Mouse (Mus musculus) megakaryocyte, adult 5-6 weeks (primary cell): ENCODE results near the gene Gm3500. TPM values are rescaled to one million over a fixed set of nuclear protein-coding genes. Genes with fewer than 3 reads are reported as not detected.
"Not testable (repeated sequence)": the region's sequence is repeated elsewhere in the genome, so short reads cannot be mapped to it uniquely, and the experiment has no call there.

Experiments used
- ATAC-seq: 2 replicates; pipeline ENCODE4 v1.8.0; 2016; ENCODE audit warnings: mild to moderate bottlenecking, inconsistent platforms; ENCODE audit not compliant: poor library complexity, severe bottlenecking
- total RNA-seq, 2 experiments: library from RNA; stranded (forward) in 1 of 2; stranded (reverse) in 1 of 2; fragments of 153-499, 151-499 nt in 1 of 2; fragments of 221-1000, 200-1000 nt in 1 of 2; gene quantifications; 2 replicates each; pipeline versions ENCODE4 v1.2.3 to v1.2.4; 2015 to 2017

Gm3500 gene
- not detected in 2 replicates for total RNA-seq (2015)
- total RNA-seq (2017): not detected in 2 replicates

DNA sequence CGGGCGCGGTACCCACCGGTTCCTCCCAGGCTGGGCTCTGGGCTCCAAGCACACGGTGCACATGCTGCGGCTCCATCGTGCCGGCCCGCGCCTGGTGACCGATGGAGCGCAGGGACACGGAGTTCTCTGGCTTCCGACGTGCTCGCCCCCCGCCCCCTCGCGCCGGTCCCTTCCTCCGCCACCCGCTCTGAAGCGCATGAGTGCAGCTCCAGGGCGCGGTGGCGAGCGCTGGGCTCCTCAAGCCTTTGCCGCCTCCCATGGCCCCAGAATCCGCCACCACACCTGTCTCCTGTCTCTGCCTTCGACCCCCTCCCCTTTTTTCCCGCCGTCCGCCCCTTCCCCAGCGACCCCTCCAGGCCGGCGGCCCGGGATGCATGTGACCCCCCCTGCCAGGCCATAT lies at the start of gene Gm3500:
Gene Gm3500 (minus strand): TSS at position 101 of the 400 bp plus-strand sequence.
- ATAC-seq: not testable (repeated sequence)

DNA sequence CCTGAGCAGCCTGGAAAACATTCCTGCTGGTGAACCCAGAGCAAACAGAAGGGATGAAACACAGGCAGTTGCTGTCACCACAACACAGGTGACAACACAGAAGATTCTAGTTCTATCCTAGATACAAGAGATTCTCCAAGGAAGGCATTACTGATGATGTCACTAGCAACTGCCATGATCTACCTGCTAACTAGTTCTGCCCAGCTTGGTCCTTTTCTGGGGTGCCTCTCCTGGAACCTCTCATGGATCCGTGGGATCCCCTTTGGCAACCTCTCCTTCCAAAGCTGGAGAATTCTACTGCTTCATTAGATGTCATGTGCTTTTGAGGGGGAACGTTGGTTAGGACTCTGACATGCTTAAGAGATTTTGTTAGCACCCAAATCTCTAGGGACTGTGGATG lies 54.0 kb downstream of the Gm3500 start, which contains the start of gene Gm3542:
Gene Gm3542 (minus strand): TSS at position 101 of the 400 bp plus-strand sequence.
- not testable (repeated sequence) for ATAC-seq

Other genes starting within 250 kb of the Gm3500 start
- gene Gm3317, start 224.5 kb downstream of the Gm3500 start, total RNA-seq (2015): not detected in 2 replicates
- gene Gm3317, start 224.5 kb downstream of the Gm3500 start, total RNA-seq (2017): not detected in 2 replicates
- not detected in 2 replicates for gene Gm8271, start 203.3 kb downstream of the Gm3500 start, total RNA-seq (2015)
- not detected in 2 replicates for gene Gm8271, start 203.3 kb downstream of the Gm3500 start, total RNA-seq (2017)
- gene Gm3526, start 128.5 kb downstream of the Gm3500 start, total RNA-seq (2015): not detected in 2 replicates
- gene Gm3526, start 128.5 kb downstream of the Gm3500 start, total RNA-seq (2017): not detected in 2 replicates
- not detected in 2 replicates for gene Gm3542, start 54.1 kb downstream of the Gm3500 start, total RNA-seq (2015)
- gene Gm3542, start 54.1 kb downstream of the Gm3500 start, total RNA-seq (2017): not detected in 2 replicates
- gene Gm3194, start 66.4 kb upstream of the Gm3500 start, total RNA-seq (2015): 0.21 TPM in 1 of 2 replicates, not detected in the other
- gene Gm3194, start 66.4 kb upstream of the Gm3500 start, total RNA-seq (2017): not detected in 2 replicates
- not detected in 2 replicates for gene Gm8246, start 88.8 kb upstream of the Gm3500 start, total RNA-seq (2015)
- gene Gm8246, start 88.8 kb upstream of the Gm3500 start, total RNA-seq (2017): not detected in 2 replicates
- not detected in 2 replicates for gene Gm3187, start 95.2 kb upstream of the Gm3500 start, total RNA-seq (2015)
- gene Gm3187, start 95.2 kb upstream of the Gm3500 start, total RNA-seq (2017): not detected in 2 replicates
- gene Gm3488, start 112.6 kb upstream of the Gm3500 start, total RNA-seq (2015): 0.21 TPM in 1 of 2 replicates, not detected in the other
- 0.11 TPM in 1 of 2 replicates, not detected in the other for gene Gm3488, start 112.6 kb upstream of the Gm3500 start, total RNA-seq (2017)
- gene Gm3532, start 149.4 kb upstream of the Gm3500 start, total RNA-seq (2015): not detected in 2 replicates
- gene Gm3532, start 149.4 kb upstream of the Gm3500 start, total RNA-seq (2017): not detected in 2 replicates
- gene Gm8265, start 244.0 kb upstream of the Gm3500 start, total RNA-seq (2015): not detected in 2 replicates
- not detected in 2 replicates for gene Gm8265, start 244.0 kb upstream of the Gm3500 start, total RNA-seq (2017)